Mouse (Mus musculus): ENCODE measurements at regions not wholly inside any gene's neighbourhood (a gene's known extent, or its start where the extent isn't known, plus 50 kb on each side); places are given as distances from the start of the nearest gene placed in this dataset.

DNA sequence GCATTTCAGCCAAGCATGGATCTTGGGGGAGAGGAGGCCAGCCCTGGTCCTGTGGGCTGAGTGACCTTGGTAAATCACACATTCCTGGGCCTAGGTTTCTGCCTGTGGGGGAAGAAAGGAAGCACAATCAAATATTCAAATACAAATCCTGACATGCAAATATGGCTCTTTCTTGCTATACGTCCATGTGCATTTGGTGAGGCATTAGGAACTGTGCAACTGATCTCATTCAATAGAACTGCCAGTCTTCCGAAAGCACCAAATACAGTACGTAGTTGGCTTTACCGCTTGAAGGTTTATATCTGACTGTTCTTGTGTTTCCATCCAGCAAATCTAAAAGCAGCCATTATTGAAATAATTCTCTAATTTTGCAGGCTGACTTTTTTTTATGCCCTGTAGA lies 278.9 kb downstream of the Sox11 start:
- DNase-seq (ENCODE audit: inconsistent age in 2 of 2, low spot score in 1 of 2), result no peak

DNA sequence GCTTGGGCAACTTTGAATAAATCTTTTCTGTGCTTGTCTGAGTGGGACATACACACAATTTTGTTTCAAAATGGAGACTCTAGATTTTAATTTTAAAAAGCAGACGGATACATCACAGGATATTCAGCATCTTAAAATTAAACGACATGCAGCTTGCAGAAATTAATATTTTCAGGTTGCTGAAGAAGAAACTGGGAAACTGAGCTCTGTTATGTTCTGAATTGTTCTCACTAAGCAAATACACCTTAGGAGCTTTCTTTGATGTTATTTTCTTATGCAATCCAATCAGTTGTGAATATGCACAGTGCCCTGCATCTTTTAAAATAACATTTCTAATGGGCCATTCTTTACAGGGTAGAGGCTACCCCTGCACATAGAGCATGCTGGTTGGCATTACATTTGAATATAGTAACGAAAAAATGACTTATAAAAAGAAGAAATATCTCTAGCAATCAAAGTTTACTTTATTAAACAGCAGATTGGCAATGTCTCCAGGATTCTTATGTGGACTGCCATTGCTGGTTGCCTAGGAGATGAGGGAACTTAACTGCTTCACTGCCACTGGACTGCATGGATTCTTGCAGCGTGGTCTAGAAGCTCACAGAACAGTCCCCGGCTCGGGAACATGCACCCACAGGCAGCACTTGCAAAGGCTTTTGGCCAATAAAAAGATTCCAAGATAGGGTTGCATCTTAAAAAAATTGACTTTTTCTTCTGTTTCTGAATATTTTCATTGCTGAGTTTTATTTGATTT lies 279.7 kb downstream of the Sox11 start:
- no peak for DNase-seq (ENCODE audit: inconsistent age in 2 of 2, low spot score in 1 of 2)

DNA sequence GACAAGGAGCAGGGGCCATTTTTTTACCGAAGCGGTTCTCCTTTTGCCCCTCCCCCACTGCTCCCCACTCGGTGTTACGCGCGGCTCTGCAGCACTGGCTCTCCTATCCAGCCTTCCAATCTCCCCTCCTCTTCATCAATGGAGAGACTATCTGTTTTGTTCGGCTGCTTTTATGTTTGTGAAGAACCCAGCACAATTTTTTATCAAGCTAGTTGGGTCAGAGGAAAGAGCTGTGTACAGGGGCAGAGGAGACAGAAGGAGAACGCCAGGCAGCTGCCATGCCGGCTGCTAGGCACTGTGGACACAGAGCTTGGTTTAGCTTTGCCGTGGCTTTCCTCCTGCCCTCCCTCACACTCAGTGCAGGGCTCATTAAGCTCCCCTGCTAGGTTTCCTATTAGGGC lies 280.3 kb downstream of the Sox11 start:
- peak in 1 of 2 experiments; percentile 36 for DNase-seq (ENCODE audit: inconsistent age in 2 of 2, low spot score in 1 of 2)

DNA sequence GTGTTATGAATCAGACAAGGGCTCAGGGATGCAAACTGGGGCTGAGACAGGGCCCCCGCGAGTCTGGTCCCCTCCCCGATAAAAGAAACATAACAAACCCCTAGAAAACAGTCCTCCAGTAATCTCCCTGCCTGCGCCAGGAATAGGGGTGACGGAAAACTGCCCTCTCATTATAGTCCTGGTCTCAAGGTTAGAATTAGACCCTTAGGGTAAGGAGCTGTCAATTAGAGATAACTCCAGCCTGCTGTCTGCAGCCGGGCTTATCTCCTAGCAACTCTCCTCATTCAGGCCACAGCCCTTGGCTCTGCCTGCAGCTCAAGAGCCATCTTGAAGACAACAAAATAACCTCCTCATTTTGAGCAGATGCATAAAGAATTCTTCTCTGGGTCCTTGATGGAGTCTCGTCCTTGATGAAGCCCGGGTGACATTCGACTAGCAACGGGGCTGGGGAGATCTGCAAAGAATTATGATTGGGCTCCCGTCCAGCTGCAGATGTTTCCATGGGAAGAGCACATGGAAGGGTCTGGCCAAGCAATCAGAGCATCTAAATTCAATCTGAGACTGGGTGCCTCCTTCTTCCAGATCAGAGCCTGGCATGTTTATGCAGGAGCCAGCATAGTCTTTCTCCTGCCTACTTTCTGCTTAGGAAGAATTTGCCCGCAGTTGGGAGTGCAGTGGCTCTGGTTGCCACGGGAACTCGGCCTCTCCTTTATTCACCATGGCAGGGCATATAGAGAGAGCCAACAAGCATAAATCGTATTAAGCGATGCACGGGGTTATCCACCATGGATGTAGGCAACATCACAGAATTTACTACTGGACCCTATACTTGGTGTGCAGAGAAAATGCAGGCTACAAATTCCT lies 281.2 kb downstream of the Sox11 start:
- peak in 1 of 2 experiments; percentile 49 for DNase-seq (ENCODE audit: inconsistent age in 2 of 2, low spot score in 1 of 2)

DNA sequence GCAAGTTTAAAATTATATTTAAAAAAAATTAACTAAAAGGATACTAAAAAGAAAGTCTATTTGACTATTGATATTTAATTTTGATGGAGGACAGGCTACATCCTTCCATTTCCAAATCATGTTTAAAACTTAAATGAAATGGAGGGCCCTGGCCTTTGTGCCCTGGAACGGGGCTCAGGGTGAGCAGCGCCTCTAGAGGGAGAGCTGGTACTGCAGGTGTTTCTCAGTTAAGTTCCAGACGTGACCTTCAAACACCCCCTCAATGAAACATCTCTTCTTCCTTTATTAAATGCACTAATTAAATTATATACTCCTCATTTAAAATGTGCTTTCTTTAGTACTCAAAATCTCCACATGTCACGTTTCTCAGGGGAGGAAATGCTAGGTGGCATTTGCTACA lies 282.5 kb downstream of the Sox11 start:
- DNase-seq (ENCODE audit: inconsistent age in 2 of 2, low spot score in 1 of 2), result peak; percentile 9 to 62

DNA sequence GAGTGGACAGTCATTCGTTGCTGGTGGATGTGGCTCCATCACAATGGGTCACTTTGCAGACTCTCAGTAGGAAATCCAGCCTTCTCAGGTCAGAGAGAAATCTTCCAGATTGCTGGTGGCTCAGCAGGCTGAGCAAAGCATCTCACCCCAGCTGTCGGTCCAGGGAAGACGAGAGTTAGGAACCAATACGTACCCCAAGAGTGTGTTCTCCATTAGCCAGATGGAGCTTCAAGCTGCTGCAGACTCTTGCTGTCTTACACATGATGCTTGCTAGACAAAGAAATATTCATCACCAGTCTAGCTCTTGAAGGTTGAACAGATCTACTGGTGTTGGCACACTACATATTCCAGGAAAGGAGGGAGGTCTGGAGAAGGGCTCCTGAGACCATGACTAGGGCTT lies 288.0 kb downstream of the Sox11 start:
- no peak for DNase-seq (ENCODE audit: inconsistent age in 2 of 2, low spot score in 1 of 2)

DNA sequence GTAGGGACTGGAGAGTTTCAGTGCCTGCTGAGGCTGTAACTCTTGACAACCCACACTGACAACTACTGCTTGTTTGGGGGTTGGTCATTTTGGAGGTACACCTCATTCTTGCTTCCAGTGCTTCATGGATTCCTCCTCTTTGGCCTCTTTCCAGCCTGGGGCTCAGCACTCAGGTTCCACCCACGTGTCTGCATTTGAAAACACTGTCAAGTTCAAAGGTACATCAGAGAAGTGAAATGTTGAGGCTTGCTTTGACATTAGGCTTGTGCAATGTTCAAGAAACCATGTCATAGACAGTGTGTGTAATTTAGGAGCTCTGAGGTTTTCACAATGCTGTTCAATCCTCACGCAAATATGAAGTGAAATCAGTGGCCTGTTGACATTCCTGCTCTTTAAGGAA lies 304.5 kb downstream of the Sox11 start:
- no peak for DNase-seq (ENCODE audit: inconsistent age in 2 of 2, low spot score in 1 of 2)

DNA sequence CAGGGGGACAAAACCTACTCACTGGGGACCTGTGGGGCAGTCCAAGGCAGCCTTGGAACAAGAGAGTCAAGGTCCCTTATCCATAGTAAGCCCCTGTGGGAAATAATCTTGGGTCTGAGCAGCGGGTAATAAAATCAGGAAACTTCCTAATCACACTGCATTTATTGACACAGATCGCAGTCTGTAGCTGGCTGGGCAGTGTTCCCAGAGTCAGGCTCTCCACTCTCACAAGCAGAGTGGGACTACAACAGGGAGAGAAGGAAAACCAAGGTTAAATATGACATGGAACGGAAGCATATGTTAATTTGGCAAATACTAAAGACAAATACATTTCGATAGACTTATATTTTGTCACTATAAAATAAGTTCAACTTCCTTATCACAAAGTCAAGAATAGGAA lies 322.6 kb downstream of the Sox11 start:
- no peak for DNase-seq (ENCODE audit: inconsistent age in 2 of 2, low spot score in 1 of 2)

DNA sequence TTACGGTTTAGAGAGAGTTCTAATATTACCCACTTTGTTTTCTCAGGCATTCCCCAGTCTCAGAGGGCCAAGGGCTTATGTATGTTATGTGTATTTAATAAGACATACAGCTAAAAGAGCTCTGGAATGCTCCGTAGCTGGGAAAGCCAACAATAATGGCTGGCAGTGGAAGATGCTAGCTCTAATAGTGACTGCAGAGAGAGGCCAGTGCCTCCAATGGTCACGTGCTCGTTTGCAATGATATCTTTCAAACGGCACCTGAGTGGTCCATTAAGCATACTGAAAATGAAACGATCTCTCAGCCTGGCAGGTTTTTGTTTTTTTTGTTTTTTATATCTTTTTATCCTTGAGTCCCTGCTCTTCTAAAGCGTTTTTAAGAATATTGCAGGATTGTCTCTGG lies 324.0 kb downstream of the Sox11 start:
- DNase-seq (ENCODE audit: inconsistent age in 2 of 2, low spot score in 1 of 2), result no peak

DNA sequence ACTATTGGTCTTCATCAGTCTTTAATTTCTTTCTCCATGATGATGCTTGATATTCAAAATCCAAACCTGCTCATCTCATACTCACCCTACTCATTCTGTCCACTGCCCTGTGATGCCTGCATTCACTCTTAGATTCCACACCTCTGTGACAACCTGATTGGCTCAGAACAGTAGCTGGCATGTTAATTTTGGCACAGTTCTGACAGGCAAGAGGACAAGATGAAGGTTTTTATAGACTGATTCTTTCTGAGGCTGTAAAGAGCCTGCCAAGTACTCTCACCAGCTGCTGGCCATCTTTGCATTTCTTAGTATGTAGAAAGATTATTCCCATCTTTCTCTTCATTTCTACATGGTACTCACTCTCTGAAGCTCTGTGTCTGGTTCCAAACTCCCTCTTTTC lies 343.1 kb downstream of the Sox11 start:
- no peak for DNase-seq (ENCODE audit: inconsistent age in 2 of 2, low spot score in 1 of 2)

DNA sequence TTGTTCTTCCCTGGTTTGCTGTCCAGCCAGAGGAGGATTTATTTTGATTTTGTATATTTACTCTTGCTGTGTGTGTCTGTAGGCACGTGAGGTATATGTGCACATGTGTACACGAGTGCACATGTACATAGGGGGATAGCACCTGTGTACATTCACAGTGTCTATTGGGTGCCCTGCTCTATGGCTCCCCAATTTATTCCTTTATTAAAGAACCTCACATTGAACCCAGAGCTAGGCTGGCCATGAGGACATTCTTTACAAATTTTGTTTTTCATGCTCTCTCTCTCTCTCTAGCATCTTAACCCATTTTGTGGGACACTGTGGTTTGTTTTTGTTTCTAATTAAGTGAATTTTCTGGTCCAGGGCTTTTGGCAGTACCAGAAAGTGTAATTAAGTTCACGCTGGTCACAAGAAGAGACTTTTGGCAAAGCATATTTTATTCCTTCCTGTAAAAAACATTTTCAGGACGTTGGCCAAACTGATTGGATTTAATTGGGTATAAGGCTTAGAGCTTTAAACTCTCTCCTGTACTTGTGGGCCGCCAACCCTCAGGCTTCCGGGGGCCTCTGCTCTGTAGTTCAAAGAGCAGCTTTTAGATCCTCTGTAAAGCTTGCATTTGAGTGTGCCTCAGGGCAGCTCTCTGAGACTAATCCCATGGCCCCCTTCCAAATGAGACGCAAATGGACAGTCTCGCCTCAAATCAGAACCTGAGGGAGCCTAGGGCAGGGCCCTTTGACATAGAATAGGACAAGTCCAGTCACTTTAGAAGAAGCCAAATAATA lies 365.9 kb downstream of the Sox11 start:
- no peak for DNase-seq (ENCODE audit: inconsistent age in 2 of 2, low spot score in 1 of 2)

DNA sequence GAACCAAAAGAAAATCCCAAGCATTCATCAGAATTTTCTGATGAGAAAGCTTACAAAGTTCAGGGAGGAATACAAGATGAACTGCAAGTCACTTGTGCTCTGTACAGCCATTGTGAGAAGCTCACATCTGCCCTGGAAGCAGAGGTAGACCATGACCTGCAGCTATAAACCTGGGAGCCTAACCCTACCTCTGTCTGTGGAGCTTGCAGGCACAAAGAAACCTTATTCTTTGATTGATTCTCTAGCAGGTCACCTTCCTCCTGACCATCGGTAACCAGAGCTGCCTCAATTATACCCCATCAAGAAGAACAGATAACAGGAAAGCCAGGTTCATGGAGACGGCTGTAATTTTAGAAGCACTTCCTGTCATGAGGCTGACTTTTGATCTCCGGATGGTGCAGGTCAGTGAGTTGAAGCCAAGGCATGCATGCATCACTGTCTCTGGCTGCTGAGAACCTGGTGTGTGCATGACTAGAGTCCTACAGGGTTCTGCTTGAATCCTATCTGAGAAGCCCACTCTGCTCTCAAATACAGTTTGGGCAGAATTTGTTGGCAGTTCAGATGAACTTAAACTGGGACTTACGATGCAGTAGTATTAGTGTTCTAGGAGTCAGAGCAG lies 369.8 kb downstream of the Sox11 start:
- no peak for DNase-seq (ENCODE audit: inconsistent age in 2 of 2, low spot score in 1 of 2)

DNA sequence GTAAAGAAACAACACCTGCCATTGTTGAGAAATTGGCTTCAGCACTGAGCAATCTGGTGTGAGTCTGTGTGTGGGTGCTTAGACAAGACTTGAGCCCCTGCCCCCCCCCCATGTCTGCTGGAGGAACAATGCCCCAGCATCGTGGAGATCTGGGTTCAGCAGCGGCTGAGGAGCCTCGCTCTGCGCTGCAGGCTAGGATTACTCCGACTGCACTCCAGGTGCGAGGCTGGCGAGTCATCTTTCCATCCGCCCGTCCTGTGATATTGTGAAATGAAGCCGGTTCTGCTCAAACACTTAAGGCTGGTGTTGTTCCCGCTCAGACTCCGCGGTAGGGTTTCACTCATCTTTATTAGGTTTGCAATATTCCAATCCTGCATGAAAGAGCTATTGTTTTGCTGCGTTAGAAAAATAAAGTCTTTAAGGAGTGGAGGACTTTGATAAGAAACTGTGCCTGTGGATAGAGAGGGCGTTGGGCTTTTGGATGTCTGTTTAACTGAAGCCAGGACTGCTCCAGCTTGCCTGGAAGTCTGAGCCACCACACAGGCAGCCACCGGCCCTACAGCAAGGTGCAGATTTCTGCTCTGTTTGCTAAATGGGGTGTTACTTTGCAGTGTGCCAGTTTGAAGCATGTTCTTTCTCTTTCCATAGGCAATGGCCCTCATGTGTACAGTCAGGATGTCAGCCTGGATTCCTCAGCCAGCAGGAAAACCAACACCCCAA lies 375.2 kb downstream of the Sox11 start:
- no peak for DNase-seq (ENCODE audit: inconsistent age in 2 of 2, low spot score in 1 of 2)

DNA sequence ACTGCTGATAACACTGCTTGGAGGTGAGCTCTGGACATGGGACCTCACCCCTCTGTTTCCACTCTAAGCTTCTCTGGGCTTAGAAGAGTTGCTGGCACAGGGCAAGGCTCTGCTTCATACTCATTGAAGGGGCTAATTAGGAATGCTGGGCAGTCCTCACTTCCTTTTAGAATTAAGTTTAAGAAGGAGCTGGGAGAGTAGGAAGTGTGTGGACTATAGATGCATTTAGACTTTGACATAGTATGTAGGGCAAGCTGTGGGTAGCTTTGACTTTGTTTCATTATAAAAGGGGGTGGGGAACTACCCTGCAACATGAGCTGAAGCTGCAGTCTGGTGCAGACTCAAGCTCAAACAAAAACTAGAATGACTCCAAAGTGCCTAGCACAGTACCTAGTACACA lies 378.5 kb downstream of the Sox11 start:
- DNase-seq (ENCODE audit: inconsistent age in 2 of 2, low spot score in 1 of 2), result no peak

DNA sequence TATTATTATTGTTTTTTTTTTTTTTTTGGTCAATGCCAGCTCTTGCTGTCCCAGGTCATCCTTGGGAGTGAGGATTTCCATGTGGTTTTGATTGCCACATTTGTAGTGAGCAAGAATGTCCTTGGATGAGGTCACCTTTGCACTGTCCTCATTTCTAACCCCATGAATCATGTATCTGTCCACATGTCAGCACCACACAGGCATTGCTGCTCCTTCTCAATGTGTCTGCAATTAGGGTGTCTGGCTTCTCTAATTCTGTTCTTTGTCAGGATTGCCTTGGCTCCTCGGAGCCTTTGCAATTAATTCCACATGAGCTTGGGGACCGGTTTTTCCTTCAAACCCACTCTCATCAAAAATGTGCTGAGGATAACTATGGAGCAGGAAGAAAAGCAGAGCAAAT lies 402.5 kb downstream of the Sox11 start:
- DNase-seq (ENCODE audit: inconsistent age in 2 of 2, low spot score in 1 of 2), result peak; percentile 17 to 83

DNA sequence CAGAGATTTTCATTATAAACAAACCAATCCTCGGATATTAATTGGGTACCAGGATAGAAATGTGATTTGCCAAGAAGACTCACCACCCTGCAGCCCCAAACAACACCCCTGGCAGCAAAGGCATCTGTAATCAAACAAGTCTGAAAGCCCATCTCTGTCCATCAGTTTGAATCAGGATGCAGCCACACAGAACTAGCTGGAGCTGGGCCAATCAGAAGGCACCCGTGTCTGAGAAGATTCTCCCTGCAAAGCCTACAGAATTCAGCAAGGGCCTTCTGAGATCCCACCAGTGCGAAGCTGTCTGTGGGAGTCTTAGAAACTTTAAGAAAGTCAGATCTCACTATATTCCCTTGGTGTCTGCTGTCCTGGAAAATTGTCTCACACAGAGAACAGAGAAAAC lies 404.5 kb downstream of the Sox11 start:
- DNase-seq (ENCODE audit: inconsistent age in 2 of 2, low spot score in 1 of 2), result no peak

DNA sequence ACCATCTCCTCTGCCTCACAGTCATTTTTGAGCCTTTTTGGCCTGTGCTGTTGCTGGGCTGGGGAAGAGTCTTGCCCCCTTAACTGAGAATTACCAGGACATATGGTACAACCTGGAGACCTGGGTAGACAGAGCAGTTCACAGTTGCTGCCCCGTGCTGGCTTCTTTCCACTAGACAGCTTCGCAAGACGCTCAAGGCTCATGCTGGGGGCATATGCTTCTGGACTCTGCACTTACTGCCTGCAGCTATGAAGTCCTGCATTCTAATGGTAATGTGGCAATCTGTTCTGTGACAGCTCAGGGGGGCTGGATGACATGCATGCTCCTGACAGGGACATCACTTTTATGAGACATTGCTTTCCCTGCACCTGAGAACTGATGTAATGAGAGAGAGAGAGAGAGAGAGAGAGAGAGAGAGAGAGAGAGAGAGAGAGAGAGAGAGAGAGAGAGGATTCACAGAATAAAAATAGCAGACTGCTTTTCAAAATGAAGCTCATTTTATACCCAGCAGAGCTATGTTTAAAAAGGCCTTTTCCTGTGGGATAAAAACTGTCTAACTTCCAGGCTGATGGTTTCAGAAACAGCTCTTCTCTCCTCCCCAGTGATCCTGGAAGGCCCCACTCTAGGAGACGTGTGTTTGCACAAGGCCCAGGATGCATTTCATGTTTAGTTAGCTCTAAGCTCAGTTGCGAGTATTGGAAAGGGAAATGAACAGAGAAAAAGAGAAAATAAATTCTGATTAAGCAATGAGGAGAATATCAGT lies 405.5 kb downstream of the Sox11 start:
- no peak for DNase-seq (ENCODE audit: inconsistent age in 2 of 2, low spot score in 1 of 2)

DNA sequence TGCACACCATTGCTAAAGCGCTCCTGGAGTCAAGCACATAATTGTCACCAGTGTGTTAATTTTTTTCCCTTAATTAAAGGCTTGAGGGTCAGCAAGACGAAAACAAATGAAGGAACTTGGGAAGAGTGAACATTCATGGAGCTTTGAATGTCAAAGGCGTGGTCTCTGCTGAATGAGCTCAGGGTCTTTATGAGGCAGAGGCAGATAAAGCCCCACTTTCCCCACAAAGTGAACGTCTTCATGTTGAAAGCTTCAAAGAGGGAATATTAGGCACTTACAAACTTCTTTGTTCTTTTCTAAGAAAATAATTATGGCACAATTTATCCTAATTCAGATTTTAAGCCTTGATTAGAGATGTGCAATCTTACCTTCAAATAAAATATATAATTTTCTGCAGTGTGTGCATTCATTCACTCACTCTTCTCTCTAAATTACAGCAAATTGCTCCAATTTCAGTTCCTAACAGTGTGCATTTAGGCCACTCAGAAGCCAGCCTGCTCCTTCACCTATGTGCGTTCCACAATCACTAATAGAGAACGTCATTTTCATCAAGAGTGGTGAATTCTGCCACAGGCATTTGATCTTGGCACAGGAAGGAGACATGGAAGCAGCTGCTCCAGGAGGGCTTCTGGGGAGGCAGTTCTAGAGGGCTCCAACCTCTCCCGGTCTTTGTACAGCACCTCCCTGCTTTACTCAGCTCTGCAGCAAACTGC lies 412.1 kb downstream of the Sox11 start:
- no peak for DNase-seq (ENCODE audit: inconsistent age in 2 of 2, low spot score in 1 of 2)

DNA sequence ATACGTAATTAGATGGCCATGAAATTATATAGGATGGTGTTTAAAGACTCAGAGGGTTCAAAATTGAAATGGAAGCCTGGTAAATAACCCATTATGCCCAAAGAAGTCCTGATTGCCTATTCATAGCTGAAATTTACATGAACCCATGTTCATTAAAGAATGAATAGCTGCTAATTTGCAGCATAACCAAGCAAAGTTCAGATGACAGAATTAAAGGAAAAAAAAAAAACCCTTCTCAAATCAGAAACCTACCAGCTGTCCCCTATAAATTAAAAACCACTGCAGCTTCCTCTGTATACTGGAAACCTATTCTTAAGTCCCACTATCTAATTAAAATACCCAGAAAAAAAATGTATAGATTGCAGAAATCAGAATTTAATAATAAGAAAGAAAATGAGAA lies 436.2 kb downstream of the Sox11 start:
- DNase-seq (ENCODE audit: inconsistent age in 2 of 2, low spot score in 1 of 2), result no peak

Data from adrenal gland, adult (tissue).